Mouse (Mus musculus) kidney, adult 2 months (tissue): ENCODE data around the gene Prkch.

Experiments used
- CTCF ChIP-seq: fragments of 200-500 bp; conservative IDR thresholded peaks from 2 replicates; pipeline ENCODE4 v1.5.1; 2011; ENCODE audit warnings: low read depth, mild to moderate bottlenecking, control low read depth, low read length, moderate library complexity, mixed read lengths; ENCODE audit not compliant: insufficient read depth, insufficient read length
- POLR2A ChIP-seq: fragments of 200-500 bp; IDR thresholded peaks from one replicate; pipeline ENCODE4 v1.6.1; 2011; ENCODE audit warnings: low read depth, low read length, control low read depth

- TF ChIP-seq CTCF (no peak), POLR2A (no peak)
These were observed 112.3 kb downstream of the Prkch start for GRCm38 (mm10) chr12:73696946-73697345.
